Mouse (Mus musculus): ENCODE measurements around the gene Bptf.

DNA sequence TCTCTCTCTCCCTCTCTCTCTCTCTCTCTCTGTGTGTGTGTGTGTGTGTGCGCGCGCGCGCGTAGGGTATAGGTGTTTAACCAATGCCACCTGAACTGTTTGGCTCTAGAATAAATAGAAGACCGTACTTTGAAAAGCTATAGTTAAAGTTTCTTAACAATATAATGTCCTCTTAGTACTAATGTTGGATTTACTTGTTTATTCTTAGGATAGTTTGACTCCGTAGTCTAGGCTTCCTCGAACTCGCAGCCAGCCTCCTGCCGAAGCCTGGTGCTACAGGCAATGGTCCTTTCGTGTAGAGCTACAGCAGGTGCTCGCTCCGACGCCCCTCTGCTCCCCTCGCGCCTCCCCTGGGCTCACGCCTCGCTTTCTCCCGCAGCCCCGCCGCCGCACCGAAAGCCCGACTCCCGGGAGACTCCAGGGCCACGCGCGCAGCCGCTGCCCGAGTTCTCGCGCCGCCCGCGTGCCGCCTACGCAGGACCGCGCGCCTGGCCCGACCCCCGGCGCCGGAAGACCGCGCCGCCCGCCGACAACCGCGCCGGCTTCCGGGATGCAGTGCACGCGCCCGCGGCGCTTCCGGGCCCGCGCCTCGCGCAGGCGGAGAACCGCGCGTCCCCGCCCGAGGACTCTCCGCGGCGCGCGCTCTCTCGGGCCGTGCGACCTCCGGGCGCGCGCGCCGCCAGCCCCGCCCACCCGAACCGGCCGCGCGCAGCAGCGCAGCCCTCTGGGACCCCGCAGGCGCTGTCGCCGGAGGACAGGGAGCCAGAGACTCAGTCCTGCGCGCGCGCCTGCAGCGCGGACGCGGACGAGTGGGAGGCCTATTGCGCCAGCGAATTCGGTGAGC is 104.3 kb downstream of the Bptf start:
- peak; percentile 57 for TF ChIP-seq POLR2A (IDR thresholded peaks at IDR 0.05; ENCODE audit: borderline replicate concordance, insufficient read depth, low read length)
- no peak for TF ChIP-seq CTCF (IDR thresholded peaks at IDR 0.05; ENCODE audit: borderline replicate concordance, insufficient read depth, low read depth, low read length)

Measured in cerebellum, adult 2 months (tissue).